Mouse (Mus musculus) hindbrain, embryonic 11.5 days (tissue): ENCODE data around the gene Pdap1. TPM values are rescaled to one million over a fixed set of nuclear protein-coding genes. Genes with fewer than 3 reads are reported as not detected.
"Not testable (repeated sequence)": the region's sequence is repeated elsewhere in the genome, so short reads cannot be mapped to it uniquely, and the experiment has no call there.

Experiments
- ATAC-seq: fragments of 200-750 bp; cut with Nextera tagmentation; 2 replicates; pipeline ENCODE4 v1.8.0; 2017; ENCODE audit warnings: mild to moderate bottlenecking, moderate TSS enrichment, moderate library complexity; ENCODE audit not compliant: low FRiP score
- DNase-seq: peaks from one replicate; pipeline ENCODE4 v3.0.0-alpha.2; 2015; ENCODE audit warnings: low spot score
- H3K27ac ChIP-seq: fragments of 300-500 bp; sonication (generic); 2 replicates; pipeline ENCODE4 v1.5.1; 2014; ENCODE audit warnings: mild to moderate bottlenecking, low read depth, low read length
- H3K27me3 ChIP-seq: fragments of 300-500 bp; sonication (generic); 2 replicates; pipeline ENCODE4 v1.6.1; 2014; ENCODE audit warnings: mild to moderate bottlenecking, low read length, moderate library complexity, mixed read lengths; ENCODE audit not compliant: control insufficient read depth, insufficient read depth
- H3K36me3 ChIP-seq: fragments of 300-500 bp; sonication (generic); 2 replicates; pipeline ENCODE4 v1.6.1; 2014; ENCODE audit warnings: mild to moderate bottlenecking, low read length, moderate library complexity, mixed read lengths; ENCODE audit not compliant: control insufficient read depth, insufficient read depth
- H3K4me1 ChIP-seq: fragments of 300-500 bp; sonication (generic); replicated peaks from 2 replicates; pipeline ENCODE4 v1.6.1; 2014; ENCODE audit warnings: low read length, mixed read lengths; ENCODE audit not compliant: control insufficient read depth, insufficient read depth
- H3K4me2 ChIP-seq: fragments of 300-500 bp; sonication (generic); replicated peaks from 2 replicates; pipeline ENCODE4 v1.6.1; 2014; ENCODE audit warnings: mild to moderate bottlenecking, low read depth, low read length
- H3K4me3 ChIP-seq: fragments of 300-500 bp; sonication (generic); 2 replicates; pipeline ENCODE4 v1.5.1; 2014; ENCODE audit warnings: low read depth, low read length
- H3K9ac ChIP-seq: fragments of 300-500 bp; sonication (generic); 2 replicates; pipeline ENCODE4 v1.6.1; 2014; ENCODE audit warnings: low read depth, low read length
- H3K9me3 ChIP-seq: fragments of 300-500 bp; sonication (generic); 2 replicates; pipeline ENCODE4 v1.6.1; 2016; ENCODE audit warnings: low read length; ENCODE audit not compliant: control insufficient read depth
- WGBS: fragments of 180-500 bp; shearing (Covaris S2); extraction: QIAGEN DNeasy Blood & Tissue Kit; methylation state at CpG from one replicate; pipeline ENCODE4 v1.1.7; 2014; 5-methylcytosine and 5-hydroxymethylcytosine counted together
- polyA plus RNA-seq: library from polyadenylated mRNA; unstranded; fragments of >200 nt; fragmentation: Nextera tagmentation; extraction: Ambion mirVana; gene quantifications from 2 replicates; pipeline ENCODE4 v1.2.1, GENCODE M21; 2014

Gene Pdap1
- polyA plus RNA-seq, 1 experiment from 2014 or later: 138 TPM

GRCm38 (mm10) chr5:145083632-145084451 is 56.2 kb downstream of the Pdap1 start, which contains the start of the genes Arpc1a and Kpna7:
TSS of gene Arpc1a (plus strand) at chr5:145083830.
TSS of gene Kpna7 (minus strand) at chr5:145084030.
- Histone ChIP-seq H3K4me3 (peak within 1 kb of the TSS; percentile 72), H3K9me3 (no peaks in the 10 kb centered on the region), H3K36me3 (no peaks in the 10 kb centered on the region), H3K27ac (peak within 1 kb of the TSS; percentile 79), H3K4me2 (peak within 1 kb of the TSS; percentile 74), H3K4me1 (no peaks in the 10 kb centered on the region), H3K9ac (peak within 1 kb of the TSS; percentile 75), H3K27me3 (no peaks in the 10 kb centered on the region)
- under 1% methylated on average over 53 of the region's 54 CpGs for WGBS
- peak; percentile 96 for ATAC-seq
- DNase-seq: peak; percentile 97

- DNase-seq, H3K27me3 ChIP-seq, H3K9me3 ChIP-seq, H3K36me3 ChIP-seq, H3K4me1 ChIP-seq: not testable (repeated sequence)
- WGBS: 50% methylated on average over 6 of the region's 6 CpGs
- Histone ChIP-seq H3K9ac (peak overlapping the region; percentile 75), H3K4me3 (peak overlapping the region; percentile 72), H3K27ac (peak overlapping the region; percentile 79), H3K4me2 (peak overlapping the region; percentile 74)
- peak; percentile 43 for ATAC-seq
These were observed 56.8 kb downstream of the Pdap1 start for GRCm38 (mm10) chr5:145083201-145083600.

GRCm38 (mm10) chr5:145081866-145082613 is 58.0 kb downstream of the Pdap1 start:
- Histone ChIP-seq H3K27me3 (no peaks in the 10 kb centered on the region), H3K4me3 (no peak overlapping the region), H3K4me1 (no peaks in the 10 kb centered on the region), H3K9ac (no peak overlapping the region), H3K27ac (no peak overlapping the region), H3K9me3 (no peaks in the 10 kb centered on the region), H3K36me3 (no peaks in the 10 kb centered on the region), H3K4me2 (no peak overlapping the region)
- ATAC-seq (no peak), DNase-seq (no peak)
- 91% methylated on average over 10 of the region's 10 CpGs for WGBS

Other genes with a start within 250 kb of the Pdap1 start
- 16.6 and 18.1 TPM in 2 replicates for gene Smurf1, start 174.4 kb downstream of the Pdap1 start, polyA plus RNA-seq
- gene Gm4871, start 107.5 kb downstream of the Pdap1 start, polyA plus RNA-seq: not detected in 2 replicates
- 0.13 TPM in 1 of 2 replicates, not detected in the other for gene 1700018F24Rik, start 97.2 kb downstream of the Pdap1 start, polyA plus RNA-seq
- gene Arpc1a, start 56.4 kb downstream of the Pdap1 start, polyA plus RNA-seq: 179 and 185 TPM in 2 replicates
- gene Kpna7, start 56.2 kb downstream of the Pdap1 start, polyA plus RNA-seq: not detected in 2 replicates
- gene Arpc1b, start 26.0 kb downstream of the Pdap1 start, polyA plus RNA-seq: 49.3 and 54.3 TPM in 2 replicates
- 265 and 269 TPM in 2 replicates for gene Bud31, start 124 bp upstream of the Pdap1 start, polyA plus RNA-seq
- 12.3 and 15.9 TPM in 2 replicates for gene Ptcd1, start 26.9 kb upstream of the Pdap1 start, polyA plus RNA-seq
- gene Cpsf4, start 27.0 kb upstream of the Pdap1 start, polyA plus RNA-seq: 27.3 and 31.9 TPM in 2 replicates
- 486 and 490 TPM in 2 replicates for gene Atp5j2, start 51.8 kb upstream of the Pdap1 start, polyA plus RNA-seq
- gene Zkscan14, start 61.6 kb upstream of the Pdap1 start, polyA plus RNA-seq: 8.8 and 9.0 TPM in 2 replicates
- 15.4 and 18.5 TPM in 2 replicates for gene Zkscan5, start 64.3 kb upstream of the Pdap1 start, polyA plus RNA-seq
- 45.9 and 47.6 TPM in 2 replicates for gene Zfp655, start 91.5 kb upstream of the Pdap1 start, polyA plus RNA-seq
- gene Zscan25, start 140.3 kb upstream of the Pdap1 start, polyA plus RNA-seq: 0.53 and 1.3 TPM in 2 replicates
- gene Cyp3a57, start 205.0 kb upstream of the Pdap1 start, polyA plus RNA-seq: not detected in 2 replicates